Mouse (Mus musculus) embryonic stem cell, embryonic (primary cell): ENCODE measurements around the gene Mettl1.

Source experiments
- CTCF ChIA-PET, 4 experiments: fragments of 300-600 bp in 2 of 4; fragments of 350-600 bp in 2 of 4; sonication (Branson Sonifier 250); formaldehyde crosslinking; loops; one replicate each; lab custom pipeline; 2022; ENCODE audit warnings: inconsistent platforms in 2 of 4; lab: Charles Lee
- POLR2A ChIA-PET, 4 experiments: fragments of 300-600 bp in 2 of 4; fragments of 350-600 bp in 2 of 4; sonication (Branson Sonifier 250); formaldehyde crosslinking; loops; one replicate each; lab custom pipeline; 2022; ENCODE audit warnings: antibody characterized with exemption in 4 of 4, inconsistent platforms in 1 of 4; lab: Charles Lee

Mettl1 gene

DNA sequence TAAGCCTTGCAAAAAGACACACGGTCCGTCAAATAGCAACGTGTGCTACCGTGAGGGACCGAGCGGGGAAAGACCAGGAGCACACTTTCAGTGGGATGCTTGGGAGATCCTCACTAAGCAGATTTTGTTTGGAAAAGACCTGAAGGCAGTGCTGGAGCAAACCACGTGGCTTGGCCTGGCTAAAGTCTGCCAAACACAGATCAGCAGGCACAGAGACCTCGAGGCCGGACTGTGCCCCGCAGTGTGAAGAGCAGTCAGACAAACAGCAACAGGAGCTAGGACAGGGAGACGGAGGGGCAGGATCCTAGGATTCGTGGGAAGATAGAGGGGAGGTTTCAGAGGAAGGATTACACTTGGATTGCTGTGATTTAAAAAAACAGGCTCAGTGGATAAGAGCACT is 4.9 kb upstream of the Mettl1 start:
- ChIA-PET POLR2A (no interaction called here), CTCF (interaction anchor here in 1 of 4 experiments (0.5 kb wide), 1 partner anchor 187 kb away, joined by 4 read pairs; no protein-coding TSS in a partner anchor)

DNA sequence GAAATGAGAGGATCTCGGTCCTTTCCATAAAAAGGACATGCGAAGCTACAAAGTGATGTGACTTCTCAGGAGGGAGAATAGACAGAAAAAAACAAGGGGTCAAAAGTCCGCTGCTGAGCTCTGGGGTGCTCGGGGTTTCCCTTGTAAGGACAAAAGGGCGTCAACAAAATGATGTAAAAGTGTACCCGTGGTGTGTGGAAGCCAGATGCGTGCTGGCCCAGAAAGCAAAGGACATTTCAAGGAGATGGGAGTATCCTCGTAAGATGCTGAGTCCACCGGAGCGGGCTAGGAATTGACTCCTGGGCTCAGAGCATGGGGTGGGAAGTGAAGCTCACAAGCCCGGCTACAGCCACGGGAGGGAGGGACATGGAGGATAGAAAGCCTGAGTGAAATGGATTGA is 3.6 kb upstream of the Mettl1 start:
- ChIA-PET POLR2A (interaction anchor here (0.6 to 1.5 kb wide), 4 partner anchors 9 to 134 kb away, joined by 3 to 4 read pairs (median 3); no protein-coding TSS in a partner anchor), CTCF (interaction anchor here in 1 of 4 experiments (0.9 kb wide), 1 partner anchor 20 kb away, joined by 4 read pairs; no protein-coding TSS in a partner anchor)

DNA sequence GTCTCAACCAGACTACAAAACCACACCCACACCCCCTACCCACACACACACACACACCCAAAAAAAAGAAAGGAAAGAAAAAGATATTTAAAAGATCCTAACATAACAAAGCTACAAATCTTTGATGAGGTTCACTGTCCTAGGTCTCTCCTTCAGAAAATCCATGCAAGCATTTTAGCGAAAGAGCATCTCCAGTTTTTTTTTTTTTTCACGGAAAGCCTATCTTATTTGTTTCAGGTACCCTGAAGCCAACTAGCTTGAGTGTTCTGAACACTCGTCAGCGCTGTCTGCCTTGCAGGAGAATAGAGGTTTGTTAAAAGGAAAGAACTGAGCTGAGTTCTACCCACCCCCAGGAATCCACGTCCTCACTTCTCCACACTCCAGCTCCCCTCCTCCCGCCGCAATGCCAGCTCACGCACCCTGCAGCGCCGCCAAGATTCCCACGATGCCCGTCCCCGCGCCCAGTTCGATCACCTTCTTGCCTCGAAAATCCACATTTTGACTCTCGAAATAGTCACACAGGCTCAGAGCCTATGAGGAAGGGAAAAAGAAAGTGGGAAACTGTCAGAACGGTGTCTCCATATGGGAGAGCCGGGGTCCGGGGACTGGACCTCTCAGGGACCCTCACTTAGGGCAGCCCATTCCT is 522 bp upstream of the Mettl1 start:
- CTCF ChIA-PET: interaction anchor here (0.5 to 3.9 kb wide), 12 partner anchors 8 to 473 kb away, joined by 3 to 26 read pairs (median 4); partner anchors contain the start of genes Cdk4 (in 1 of the 4), Cyp27b1 (in 1 of the 4) and Tsfm (in 1 of the 4)
- POLR2A ChIA-PET: interaction anchor here (0.6 to 3.2 kb wide), 32 partner anchors 9 to 1691 kb away, joined by 3 to 18 read pairs (median 4); partner anchors contain the start of genes Cdk4 (in 2 of the 4) and Tsfm (in 1 of the 4)

DNA sequence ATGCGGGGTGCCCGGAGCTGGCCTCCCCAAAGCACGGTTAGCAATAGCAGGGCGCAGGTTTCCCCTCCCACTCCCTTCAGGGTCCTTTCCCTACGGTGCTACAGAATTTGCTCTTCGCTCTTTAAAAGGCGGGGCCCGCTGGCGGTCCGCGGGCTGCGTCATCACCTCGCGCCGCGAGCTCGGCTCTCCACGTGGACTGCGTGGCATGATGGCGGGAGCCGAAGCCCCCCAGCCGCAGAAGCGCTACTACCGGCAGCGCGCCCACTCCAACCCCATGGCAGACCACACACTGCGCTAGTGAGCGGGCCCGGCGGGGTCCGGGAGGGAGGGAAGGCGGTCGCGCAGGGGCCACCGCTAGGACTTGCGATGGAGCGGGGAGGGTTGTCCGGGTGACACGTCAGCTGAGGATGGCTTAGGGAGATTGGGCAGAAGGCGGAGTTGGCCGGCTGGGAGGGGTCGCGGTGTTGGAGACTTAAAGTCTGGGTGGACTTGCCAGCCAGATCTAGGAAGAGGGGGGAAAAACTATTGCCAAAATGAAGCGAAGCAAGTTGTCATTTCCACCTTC is 642 bp downstream of the Mettl1 start:
- CTCF ChIA-PET: interaction anchor here in 3 of 4 experiments (0.6 to 3.9 kb wide), 9 partner anchors 12 to 270 kb away, joined by 3 to 26 read pairs (median 3); partner anchors contain the start of genes B4galnt1 (in 1 of the 3), Cdk4 (in 1 of the 3), Mars (in 1 of the 3) and Tsfm (in 1 of the 3)
- POLR2A ChIA-PET: interaction anchor here (0.6 to 3.2 kb wide), 38 partner anchors 10 to 1690 kb away, joined by 3 to 18 read pairs (median 3); partner anchors contain the start of genes Cdk4 (in 3 of the 4), Agap2 (in 1 of the 4), March9 (in 1 of the 4) and Tsfm (in 1 of the 4)

DNA sequence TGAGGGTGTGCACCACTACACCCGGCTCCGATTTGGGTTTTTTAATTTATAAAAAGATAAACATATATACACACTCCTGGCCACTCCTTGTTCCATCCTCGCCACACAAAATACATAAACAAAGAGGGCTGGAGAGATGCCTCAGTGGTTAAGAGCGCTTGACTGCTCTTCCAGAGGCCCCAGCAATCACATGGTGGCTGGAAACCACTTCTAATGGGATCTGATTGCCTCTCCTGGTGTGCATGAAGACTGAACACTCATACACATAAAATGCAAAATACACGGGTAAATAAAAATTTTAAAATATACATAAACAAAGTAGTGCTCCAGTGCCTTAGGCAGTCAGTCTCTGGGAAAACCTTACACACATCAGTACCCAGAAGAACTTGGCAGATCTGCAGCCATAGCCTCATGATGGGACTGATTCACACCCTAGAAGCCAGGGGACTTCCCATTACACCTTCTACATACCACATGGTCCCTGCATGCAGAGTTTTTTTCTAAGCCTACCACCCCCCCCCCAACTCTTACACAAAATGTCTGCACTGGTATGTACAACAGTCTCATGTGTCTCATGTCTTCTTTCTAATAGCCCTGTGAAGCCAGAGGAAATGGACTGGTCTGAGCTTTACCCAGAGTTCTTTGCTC is 1.4 kb downstream of the Mettl1 start:
- CTCF ChIA-PET: interaction anchor here in 3 of 4 experiments (0.7 to 3.9 kb wide), 7 partner anchors 15 to 270 kb away, joined by 3 to 26 read pairs (median 4); partner anchors contain the start of genes Cdk4 (in 1 of the 3) and Mars (in 1 of the 3)
- POLR2A ChIA-PET: interaction anchor here (0.6 to 3.2 kb wide), 16 partner anchors 10 to 284 kb away, joined by 3 to 18 read pairs (median 3); partner anchors contain the start of genes Agap2 (in 1 of the 4) and Cdk4 (in 1 of the 4)

DNA sequence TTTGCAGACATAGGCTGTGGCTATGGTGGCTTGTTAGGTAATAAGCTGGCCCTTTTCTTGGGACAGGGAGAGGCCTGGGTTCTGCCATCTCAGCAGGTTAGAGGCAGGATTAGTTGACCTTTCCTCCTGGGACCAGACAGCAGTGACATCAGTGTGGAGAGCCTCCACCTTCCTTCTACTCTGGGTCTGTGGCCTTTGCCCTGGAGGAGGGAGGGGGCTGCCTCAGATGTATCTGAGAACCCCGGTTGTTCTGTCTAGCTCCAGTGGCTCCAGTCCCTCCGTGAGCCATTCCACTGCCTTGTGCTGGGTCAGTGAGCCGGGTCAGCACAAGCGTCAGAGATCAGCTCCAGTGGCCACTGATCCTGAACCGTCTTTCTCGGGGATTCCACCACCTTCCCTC is 2.0 kb downstream of the Mettl1 start:
- CTCF ChIA-PET: interaction anchor here in 2 of 4 experiments (0.5 to 3.9 kb wide), 3 partner anchors 15 to 127 kb away, joined by 4 to 26 read pairs (median 7); no protein-coding TSS in a partner anchor
- POLR2A ChIA-PET: interaction anchor here (0.6 to 3.2 kb wide), 8 partner anchors 12 to 136 kb away, joined by 3 to 18 read pairs (median 3); partner anchors contain the start of genes Cdk4 (in 2 of the 4) and Agap2 (in 1 of the 4)

DNA sequence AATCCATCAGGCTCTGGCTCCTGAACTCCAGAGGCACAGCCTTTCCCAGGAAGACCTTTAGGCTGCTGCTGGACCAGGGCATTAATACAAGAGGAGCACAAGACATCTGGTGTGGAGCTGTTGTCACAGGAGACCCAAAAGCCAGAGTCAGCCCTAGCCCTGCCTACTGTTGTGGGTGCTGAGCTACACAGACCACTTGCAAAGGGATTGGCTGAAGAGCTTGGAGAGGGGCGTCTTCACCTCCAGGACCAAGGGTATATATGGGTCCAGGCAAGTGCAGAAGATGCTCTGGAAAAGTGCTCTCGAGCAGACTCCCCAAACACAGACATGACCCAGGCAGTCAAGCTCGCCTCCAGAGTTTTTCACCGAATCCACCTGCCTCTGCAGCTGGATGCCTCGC is 6.7 kb downstream of the Mettl1 start, which contains the start of gene Cyp27b1:
Gene Cyp27b1, plus strand, starts transcription at position 297 of the 400 bp plus-strand sequence.
- CTCF ChIA-PET: interaction anchor here (0.9 to 2.3 kb wide), 9 partner anchors 8 to 147 kb away, joined by 3 to 19 read pairs (median 4); partner anchors contain the start of genes Agap2 (in 1 of the 4) and March9 (in 1 of the 4)
- POLR2A ChIA-PET: interaction anchor here (0.6 to 2.3 kb wide), 15 partner anchors 10 to 119 kb away, joined by 3 to 8 read pairs (median 5); partner anchors contain the start of genes Cdk4 (in 3 of the 4), March9 (in 1 of the 4) and Tspan31 (in 1 of the 4)

DNA sequence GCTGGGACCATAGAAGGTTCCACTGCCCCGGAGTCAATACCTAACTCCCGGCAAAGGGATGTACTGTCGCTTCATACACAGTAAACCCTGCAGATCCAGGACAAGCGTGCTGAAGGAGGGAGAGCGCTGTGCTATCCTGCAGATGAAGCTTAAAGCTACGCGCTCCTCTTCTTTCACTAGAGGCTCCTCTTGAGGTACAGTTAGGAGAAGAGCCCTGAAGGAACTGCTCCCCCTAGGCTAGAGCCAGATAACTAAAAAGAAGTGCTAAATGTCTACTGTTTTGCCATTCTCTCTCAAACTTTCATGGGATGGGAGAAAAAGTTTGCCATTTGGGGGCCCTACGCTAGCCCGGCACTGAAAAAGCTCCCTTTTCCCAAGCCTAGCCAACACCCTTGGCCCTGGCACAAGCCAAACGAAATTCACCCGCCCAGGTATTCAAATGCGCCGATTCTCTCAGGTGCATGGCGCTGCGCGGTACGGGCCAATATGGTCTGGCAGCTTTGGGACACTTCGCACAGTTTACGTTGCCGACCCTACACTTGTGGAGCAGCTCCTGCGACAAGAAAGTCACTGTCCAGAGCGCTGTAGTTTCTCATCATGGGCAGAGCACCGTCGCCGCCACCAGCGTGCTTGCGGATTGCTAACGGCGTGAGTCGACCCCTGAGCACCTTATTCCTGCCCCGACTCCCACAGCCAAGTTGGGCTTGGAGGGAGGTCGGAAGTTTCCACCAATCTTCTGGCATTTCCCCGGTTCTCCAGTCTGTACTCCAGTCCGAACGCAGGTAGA is 7.6 kb downstream of the Mettl1 start:
- CTCF ChIA-PET: interaction anchor here (1.2 to 2.3 kb wide), 8 partner anchors 9 to 130 kb away, joined by 3 to 19 read pairs (median 4); partner anchors contain the start of genes Agap2 (in 1 of the 4) and March9 (in 1 of the 4)

DNA sequence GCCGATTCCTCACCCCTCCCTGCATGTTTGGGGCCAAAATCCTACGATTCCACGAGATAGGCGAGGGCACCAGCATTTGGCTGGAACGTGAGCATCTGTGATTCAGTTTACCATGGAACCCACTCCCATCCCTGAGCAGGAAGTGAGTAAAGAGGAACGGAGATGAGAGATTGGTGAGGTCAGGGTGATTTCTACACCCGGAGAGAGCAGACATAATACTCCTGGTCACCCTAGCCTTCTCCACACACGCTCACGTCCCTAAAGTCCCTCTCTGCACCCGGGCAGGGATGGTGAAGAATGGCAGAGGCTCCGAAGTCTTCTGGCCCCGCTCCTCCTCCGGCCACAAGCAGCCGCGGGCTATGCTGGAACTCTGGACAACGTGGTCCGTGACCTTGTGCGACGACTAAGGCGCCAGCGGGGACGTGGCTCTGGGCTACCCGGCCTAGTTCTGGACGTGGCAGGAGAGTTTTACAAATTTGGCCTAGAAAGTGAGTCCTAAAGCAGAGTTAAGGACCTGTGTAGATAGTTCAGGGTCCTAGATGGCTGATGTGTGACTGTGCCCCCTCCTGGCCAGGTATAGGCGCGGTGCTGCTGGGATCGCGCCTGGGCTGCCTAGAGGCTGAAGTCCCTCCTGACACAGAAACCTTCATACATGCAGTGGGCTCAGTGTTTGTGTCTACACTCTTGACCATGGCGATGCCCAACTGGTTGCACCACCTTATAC is 8.3 kb downstream of the Mettl1 start:
- CTCF ChIA-PET: interaction anchor here in 3 of 4 experiments (1.2 to 2.0 kb wide), 4 partner anchors 9 to 131 kb away, joined by 3 to 19 read pairs (median 6); partner anchors contain the start of gene March9 (in 1 of the 3)
- POLR2A ChIA-PET: interaction anchor here (0.5 to 1.8 kb wide), 16 partner anchors 8 to 320 kb away, joined by 3 to 10 read pairs (median 3); partner anchors contain the start of genes Cdk4 (in 1 of the 4), Tsfm (in 1 of the 4) and Tspan31 (in 1 of the 4)

More for the DNA sequence above, 7.6 kb downstream of the Mettl1 start:
- POLR2A ChIA-PET: interaction anchor here (0.5 to 2.3 kb wide), 17 partner anchors 9 to 97 kb away, joined by 3 to 8 read pairs (median 4); partner anchors contain the start of genes Cdk4 (in 3 of the 4), March9 (in 1 of the 4), Tsfm (in 1 of the 4) and Tspan31 (in 1 of the 4)

DNA sequence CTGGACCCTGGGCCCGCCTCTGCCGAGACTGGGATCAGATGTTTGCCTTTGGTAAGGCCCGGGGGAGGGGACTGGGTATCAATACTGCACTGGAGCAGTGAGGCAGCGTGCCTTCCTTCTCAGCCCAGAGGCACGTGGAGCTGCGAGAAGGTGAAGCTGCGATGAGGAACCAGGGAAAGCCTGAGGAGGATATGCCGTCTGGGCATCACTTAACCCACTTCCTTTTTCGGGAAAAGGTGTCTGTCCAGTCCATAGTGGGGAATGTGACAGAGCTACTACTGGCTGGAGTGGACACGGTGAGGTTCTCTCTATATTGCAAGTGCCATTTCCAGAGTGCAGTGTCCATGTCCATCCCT is 8.9 kb downstream of the Mettl1 start:
- POLR2A ChIA-PET: interaction anchor here (0.5 to 1.8 kb wide), 10 partner anchors 8 to 320 kb away, joined by 3 to 10 read pairs (median 3); partner anchors contain the start of gene Tspan31 (in 1 of the 4)
- CTCF ChIA-PET: interaction anchor here in 2 of 4 experiments (0.6 to 1.2 kb wide), 3 partner anchors 46 to 115 kb away, joined by 3 to 11 read pairs (median 7); no protein-coding TSS in a partner anchor

DNA sequence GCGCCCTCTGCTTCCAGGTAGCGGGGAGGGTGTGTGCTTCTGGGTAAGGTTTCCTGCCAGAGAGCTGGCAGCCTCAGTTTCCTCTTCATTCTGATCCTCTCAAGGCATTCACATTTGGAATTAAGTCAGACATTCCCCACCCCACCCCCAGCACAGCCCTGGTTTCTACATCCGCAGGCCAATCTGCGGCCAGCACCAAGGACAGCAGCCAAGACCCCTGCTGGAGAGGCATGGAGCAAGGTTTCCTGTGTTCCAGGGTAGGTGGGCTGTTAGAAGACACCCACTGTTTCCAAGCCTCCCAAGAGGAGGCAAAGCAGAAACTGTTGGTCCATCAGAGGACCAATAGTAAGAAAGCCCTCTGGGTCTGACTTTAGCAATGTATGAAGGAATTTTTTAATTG is 13.4 kb downstream of the Mettl1 start:
- POLR2A ChIA-PET: interaction anchor here in 1 of 4 experiments (0.8 kb wide), 1 partner anchor 11 kb away, joined by 3 read pairs; no protein-coding TSS in a partner anchor

DNA sequence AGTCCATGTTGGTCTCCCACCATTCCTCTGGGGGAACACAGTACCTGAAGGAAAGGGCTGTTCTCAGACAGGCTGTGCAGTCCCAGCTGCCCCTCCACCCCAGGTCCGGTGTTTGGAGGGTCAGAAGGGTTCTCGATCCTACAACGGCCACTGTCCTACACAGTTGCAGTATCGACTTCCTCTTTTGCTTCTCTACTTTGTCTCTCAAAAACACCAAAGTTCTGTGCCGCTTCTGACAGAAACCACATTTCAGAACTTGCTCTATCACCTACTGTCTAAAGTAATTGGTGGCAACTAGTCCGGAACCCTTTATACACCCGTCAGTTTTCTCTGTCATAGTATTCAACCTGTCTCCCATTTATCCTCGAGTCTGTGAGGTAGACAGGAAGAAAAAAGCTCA is 14.2 kb downstream of the Mettl1 start:
- ChIA-PET CTCF (no interaction called here), POLR2A (interaction anchor here in 2 of 4 experiments (0.6 to 0.8 kb wide), 3 partner anchors 12 to 78 kb away, joined by 3 read pairs; no protein-coding TSS in a partner anchor)

More for the DNA sequence above, 13.4 kb downstream of the Mettl1 start:
- CTCF ChIA-PET: no interaction called here

DNA sequence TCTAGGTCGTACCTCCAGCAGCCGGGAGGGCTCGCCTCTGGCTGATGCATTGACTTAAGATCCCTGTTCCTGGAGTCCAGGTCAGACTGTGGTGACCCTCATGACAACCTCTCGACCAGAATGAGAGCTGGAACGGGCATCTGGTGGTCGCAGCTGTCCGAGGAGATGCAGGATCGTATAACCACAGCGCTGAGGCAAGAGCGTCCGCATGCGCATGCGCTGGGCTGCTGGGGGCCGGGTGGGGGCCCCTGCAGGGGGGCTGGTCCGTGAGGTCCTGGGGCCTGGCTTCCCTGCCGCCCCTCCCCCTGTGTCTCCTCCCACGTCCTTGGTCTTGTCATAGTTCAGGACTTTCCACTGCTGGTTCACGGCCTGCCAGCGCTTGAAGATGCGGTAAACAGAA is 15.3 kb downstream of the Mettl1 start:
- ChIA-PET CTCF (no interaction called here), POLR2A (interaction anchor here in 3 of 4 experiments (0.5 to 1.5 kb wide), 5 partner anchors 39 to 119 kb away, joined by 3 to 5 read pairs (median 3); no protein-coding TSS in a partner anchor)

DNA sequence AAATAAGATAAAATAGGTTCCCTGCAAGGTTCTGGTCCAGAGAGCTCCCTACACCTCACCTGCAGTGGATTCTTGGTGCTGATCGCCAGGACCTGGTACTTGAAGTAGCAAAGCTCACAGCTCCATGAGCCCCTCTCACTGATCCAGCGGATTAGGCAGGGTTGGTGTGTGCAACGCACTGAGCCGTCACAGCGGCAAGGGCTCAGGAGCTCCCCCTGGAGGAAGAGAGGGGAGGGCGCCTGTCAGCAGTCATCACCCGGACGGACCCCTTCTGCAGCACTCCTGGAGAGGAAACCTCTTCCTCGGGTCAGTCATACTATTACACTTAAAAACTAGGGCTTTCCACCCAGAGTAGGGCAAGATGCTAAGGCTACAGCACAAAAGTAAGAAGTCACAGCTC is 16.9 kb downstream of the Mettl1 start:
- CTCF ChIA-PET: interaction anchor here (0.5 to 2.4 kb wide), 66 partner anchors 8 to 1611 kb away, joined by 3 to 26 read pairs (median 3); partner anchors contain the start of genes Cyp27b1 (in 4 of the 4), Eef1akmt3 (in 3 of the 4), Mettl1 (in 2 of the 4) and Tsfm (in 2 of the 4)
- POLR2A ChIA-PET: interaction anchor here (0.5 to 2.1 kb wide), 24 partner anchors 8 to 1650 kb away, joined by 3 to 12 read pairs (median 4); partner anchors contain the start of genes Cyp27b1 (in 3 of the 4), Eef1akmt3 (in 3 of the 4), Mettl1 (in 2 of the 4) and Avil (in 1 of the 4)

DNA sequence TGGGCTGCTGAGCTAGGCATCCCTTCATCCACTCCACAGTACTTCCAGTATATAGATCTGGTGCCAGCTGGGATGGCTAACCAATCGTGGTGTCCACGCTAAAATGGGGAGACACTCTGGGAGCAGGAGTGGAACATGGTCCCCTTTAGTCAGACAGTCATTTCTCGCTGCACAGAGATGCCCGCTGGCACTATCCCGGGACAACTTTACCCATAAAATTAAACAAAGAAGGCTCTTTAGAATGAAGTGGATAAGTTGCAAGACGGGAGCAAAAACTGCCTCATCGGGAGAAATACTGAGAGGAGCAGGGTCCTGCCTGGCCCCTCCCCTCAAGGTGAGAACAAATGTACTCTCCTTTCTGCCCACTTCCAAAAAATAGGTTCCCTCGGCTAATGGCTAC is 17.5 kb downstream of the Mettl1 start:
- ChIA-PET CTCF (interaction anchor here (0.6 to 2.4 kb wide), 48 partner anchors 10 to 308 kb away, joined by 3 to 26 read pairs (median 4); partner anchors contain the start of genes Cyp27b1 (in 4 of the 4), Eef1akmt3 (in 3 of the 4), Mettl1 (in 2 of the 4) and Agap2 (in 1 of the 4)), POLR2A (interaction anchor here (0.6 to 2.1 kb wide), 23 partner anchors 8 to 194 kb away, joined by 3 to 12 read pairs (median 3); partner anchors contain the start of genes Eef1akmt3 (in 3 of the 4), Mettl1 (in 2 of the 4), Avil (in 1 of the 4) and Cyp27b1 (in 1 of the 4))
